9 mouse cellular contexts compared by ENCODE assay signal in the genomic region with DNA sequence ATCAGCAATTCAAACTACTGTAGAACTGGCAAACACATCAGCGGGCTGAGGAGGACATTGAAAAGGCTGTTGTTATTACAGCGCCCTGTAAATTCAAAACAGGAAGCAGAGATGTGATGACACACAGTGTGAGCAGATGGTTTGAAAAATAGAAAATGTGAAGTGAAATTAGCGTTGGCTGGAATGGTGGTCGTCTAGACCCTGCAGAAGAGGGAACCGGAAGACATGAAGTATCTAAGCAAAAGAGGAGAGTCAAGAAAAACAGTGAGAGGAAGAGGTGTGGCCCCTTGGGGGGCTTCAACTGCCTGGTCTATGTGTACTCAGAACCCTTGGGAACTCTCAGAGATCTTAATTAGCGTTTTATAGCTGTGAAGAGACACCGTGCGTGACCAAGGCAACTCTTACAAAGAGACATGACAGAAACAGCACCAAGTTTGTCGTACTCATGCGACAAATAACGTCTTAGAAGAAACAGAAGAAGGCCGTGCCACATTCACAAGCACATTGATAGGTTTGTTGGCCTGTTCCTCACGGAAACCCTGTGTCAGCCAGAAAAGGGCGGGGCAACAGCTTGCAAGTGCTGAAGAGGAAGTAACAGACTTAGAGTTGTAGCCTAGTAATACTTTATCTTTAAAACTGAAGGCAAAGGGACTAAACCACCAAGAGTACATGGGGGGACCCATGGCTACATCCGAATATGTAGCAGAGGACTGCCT.
DNase-seq lines count a peak whose midpoint lies in the region; ATAC-seq and TF ChIP-seq lines count a peak whose summit lies in the region.
"Had no signal": no experiment of that assay in that cellular context is flagged by ENCODE, and none has a peak within 500 bp of the region (broad histone marks: within the 10 kb centered on the region; RNA-seq: fewer than 3 reads in every experiment).

No protein-coding gene starts in this region.

- WGBS in heart, embryonic 10.5 days = 74% methylated on average over 15 of the region's 15 CpGs
- 64% methylated on average over 15 of the region's 15 CpGs for WGBS in lung, postnatal 0 days
- WGBS in intestine, embryonic 15.5 days = 67% methylated on average over 15 of the region's 15 CpGs

- H3K4me2 ChIP-seq in lung, postnatal 0 days (replicated peaks; ENCODE audit: low read depth, low read length) = no peak overlapping the region
- H3K4me2 ChIP-seq in intestine, embryonic 15.5 days (replicated peaks) = no peak overlapping the region
- H3K4me2 ChIP-seq: neural tube, embryonic 12.5 days had no signal

- no peaks in the 10 kb centered on the region for H3K27me3 ChIP-seq in heart, embryonic 10.5 days (ENCODE audit: insufficient read depth, poor library complexity, severe bottlenecking)
- H3K27me3 ChIP-seq in lung, postnatal 0 days (replicated peaks; ENCODE audit: insufficient read depth, low read length) = no peaks in the 10 kb centered on the region
- no peaks in the 10 kb centered on the region for H3K27me3 ChIP-seq in intestine, embryonic 15.5 days (replicated peaks)
- H3K27me3 ChIP-seq: neural tube, embryonic 12.5 days had no signal

- no peak overlapping the region for H3K27ac ChIP-seq in heart, embryonic 10.5 days
- H3K27ac ChIP-seq in lung, postnatal 0 days (ENCODE audit: low read length) = no peak overlapping the region
- H3K27ac ChIP-seq in intestine, embryonic 15.5 days = no peak overlapping the region
- H3K27ac ChIP-seq: neural tube, embryonic 12.5 days had no signal

- DNase-seq in heart, adult 18-20 months = peak; percentile 59 to 81
- DNase-seq in heart, embryonic 10.5 days (ENCODE audit: low spot score) = no peak
- peak; percentile 98 for DNase-seq in MEL-GATA-1-ER (ENCODE audit: extremely low read depth, low read depth)
- DNase-seq in heart, postnatal 36 days = peak; percentile 39 to 40
- peak; percentile 58 for DNase-seq in lung, postnatal 0 days (ENCODE audit: low spot score)
- peak; percentile 24 to 51 for DNase-seq in thymus, adult 18-20 months
- no peak for DNase-seq in cerebellum, adult 8-10 months

- no peak overlapping the region for H3K9ac ChIP-seq in lung, postnatal 0 days (replicated peaks; ENCODE audit: low read depth)
- H3K9ac ChIP-seq in intestine, embryonic 15.5 days = no peak overlapping the region
- H3K9ac ChIP-seq: neural tube, embryonic 12.5 days had no signal

- intact Hi-C loops in heart, postnatal 36 days (cut with DNase I) = no loop called here

- no peaks in the 10 kb centered on the region for H3K4me1 ChIP-seq in heart, embryonic 10.5 days
- 0 out of 2 replicates have a peak, but pooled peaks cover 2% of the 10 kb centered on the region for H3K4me1 ChIP-seq in lung, postnatal 0 days (ENCODE audit: insufficient read depth, low read depth, low read length)
- H3K4me1 ChIP-seq in intestine, embryonic 15.5 days (replicated peaks) = no peaks in the 10 kb centered on the region
- H3K4me1 ChIP-seq: neural tube, embryonic 12.5 days had no signal

- no peak for TF ChIP-seq EP300 in lung, postnatal 0 days (IDR thresholded peaks at IDR 0.05)

- no peak for ATAC-seq in lung, postnatal 0 days
- ATAC-seq in intestine, embryonic 15.5 days = no peak

- H3K9me3 ChIP-seq in heart, embryonic 10.5 days = no peaks in the 10 kb centered on the region
- no peaks in the 10 kb centered on the region for H3K9me3 ChIP-seq in lung, postnatal 0 days (ENCODE audit: low read length)
- no peaks in the 10 kb centered on the region for H3K9me3 ChIP-seq in intestine, embryonic 15.5 days
- H3K9me3 ChIP-seq: neural tube, embryonic 12.5 days had no signal

- H3K36me3 ChIP-seq in heart, embryonic 10.5 days = no peaks in the 10 kb centered on the region
- no peaks in the 10 kb centered on the region for H3K36me3 ChIP-seq in lung, postnatal 0 days (ENCODE audit: insufficient read depth, low read length)
- no peaks in the 10 kb centered on the region for H3K36me3 ChIP-seq in intestine, embryonic 15.5 days
- H3K36me3 ChIP-seq: neural tube, embryonic 12.5 days had no signal

- no peak for TF ChIP-seq CTCF in lung, postnatal 0 days (IDR thresholded peaks at IDR 0.05)

- H3K4me3 ChIP-seq in heart, embryonic 10.5 days = no peak overlapping the region
- no peak overlapping the region for H3K4me3 ChIP-seq in lung, postnatal 0 days (ENCODE audit: low read depth, low read length)
- H3K4me3 ChIP-seq in intestine, embryonic 15.5 days (replicated peaks) = no peak overlapping the region
- H3K4me3 ChIP-seq: neural tube, embryonic 12.5 days had no signal

Comparison
In these comparisons a context has a peak if more than half of its experiments do, and no peak if none do; other contexts are left out.
1. DNase-seq: peak in heart, adult 18-20 months (2 of 2), MEL-GATA-1-ER (single experiment), heart, postnatal 36 days (2 of 2), lung, postnatal 0 days (single experiment) and thymus, adult 18-20 months (2 of 2); none in heart, embryonic 10.5 days (single experiment) and cerebellum, adult 8-10 months (single experiment).